Mouse (Mus musculus): ENCODE data around the gene Mup9.
"Not testable (repeated sequence)": the region's sequence is repeated elsewhere in the genome, so short reads cannot be mapped to it uniquely, and the experiment has no call there.

Mup9 gene

DNA sequence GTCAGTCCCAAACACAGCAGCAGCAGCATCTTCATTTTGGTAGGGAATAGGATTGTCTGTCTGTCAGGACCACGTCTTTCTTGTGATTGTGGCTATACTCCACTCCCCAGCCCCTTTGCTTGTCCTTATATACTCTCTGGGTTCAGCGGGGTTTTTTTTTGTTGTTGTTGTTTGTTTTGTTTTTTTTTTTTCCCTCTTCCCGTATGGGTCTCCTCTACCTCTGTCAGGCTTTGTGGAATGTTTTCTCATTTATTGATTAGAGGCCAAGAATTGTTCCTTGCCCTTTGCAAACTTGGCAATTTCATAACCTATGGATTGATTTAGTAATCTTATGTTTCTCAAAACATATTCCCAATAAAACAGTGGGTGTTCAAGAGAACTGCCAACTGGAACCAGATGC is at the start of gene Mup9:
Gene Mup9 (minus strand): TSS at position 101 of the 400 bp plus-strand sequence.
- not testable (repeated sequence) for DNase-seq (ENCODE audit: low spot score)

Data from embryo, embryonic 10 days (tissue).